Mouse (Mus musculus): ENCODE data around the gene Notch1. TPM values are rescaled to one million over a fixed set of nuclear protein-coding genes. Genes with fewer than 3 reads are reported as not detected.
A peak's percentile ranks its signal among the peaks of the same experiment; 100 is the strongest.

The Notch1 gene
- polyA plus RNA-seq, 1 experiment = 4.5 TPM

DNA sequence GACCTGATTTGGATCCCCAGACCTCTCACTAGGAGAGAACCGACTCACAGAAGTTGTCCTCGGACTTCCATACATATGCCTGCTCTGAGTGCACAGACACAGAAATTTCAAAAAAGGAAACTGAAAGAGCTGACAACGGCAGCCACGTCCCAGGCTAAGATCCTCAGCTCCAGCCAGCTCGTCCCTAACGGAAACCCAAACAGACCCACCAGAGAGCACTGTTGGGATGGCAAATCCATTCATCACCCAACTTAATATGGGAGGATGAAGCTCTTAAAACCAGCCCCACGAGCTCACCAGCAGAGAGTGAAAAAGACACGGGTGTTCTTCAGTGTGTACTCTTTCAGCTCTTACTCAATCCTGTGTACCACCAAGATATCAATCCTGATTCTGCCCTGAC, 17.8 kb downstream of the Notch1 start:
- TF ChIP-seq MYOG (IDR thresholded peaks at IDR 0.05; ENCODE audit: control insufficient read depth, extremely low read depth, insufficient read length) (no peak), CEBPB (IDR thresholded peaks at IDR 0.05; ENCODE audit: low read depth) (no peak), MAX (IDR thresholded peaks at IDR 0.05) (no peak), CTCF (IDR thresholded peaks at IDR 0.05; ENCODE audit: control insufficient read depth, insufficient read depth, insufficient read length) (no peak), FOSL1 (IDR thresholded peaks at IDR 0.05; ENCODE audit: insufficient read depth, low read length, poor library complexity, severe bottlenecking) (no peak), MYOD1 (IDR thresholded peaks at IDR 0.05; ENCODE audit: control insufficient read depth, insufficient read length, low read depth) (no peak), USF1 (IDR thresholded peaks at IDR 0.05; ENCODE audit: low read depth) (no peak)
- no peak overlapping the region for H3K4me3 ChIP-seq (ENCODE audit: insufficient read depth, poor library complexity, severe bottlenecking)
- H3K27me3 ChIP-seq (ENCODE audit: control insufficient read depth, insufficient read depth, insufficient read length) = no peaks in the 10 kb centered on the region
- peaks cover 9% of the 10 kb centered on the region for H3K79me3 ChIP-seq (ENCODE audit: low read depth)
- H3ac ChIP-seq (ENCODE audit: control insufficient read depth, insufficient read length, low read depth) = no peak overlapping the region
- H3K79me2 ChIP-seq (ENCODE audit: control insufficient read depth, insufficient read depth) = peaks cover 45% of the 10 kb centered on the region
- no peaks in the 10 kb centered on the region for H3K36me3 ChIP-seq (ENCODE audit: control insufficient read depth, insufficient read depth)

- Histone ChIP-seq H3K36me3 (ENCODE audit: control insufficient read depth, insufficient read depth) (no peaks in the 10 kb centered on the region), H3K4me3 (ENCODE audit: insufficient read depth, poor library complexity, severe bottlenecking) (no peak overlapping the region), H3K79me2 (ENCODE audit: control insufficient read depth, insufficient read depth) (peaks cover 52% of the 10 kb centered on the region), H3K27me3 (ENCODE audit: control insufficient read depth, insufficient read depth, insufficient read length) (no peaks in the 10 kb centered on the region), H3K79me3 (ENCODE audit: low read depth) (peaks cover 9% of the 10 kb centered on the region), H3ac (ENCODE audit: control insufficient read depth, insufficient read length, low read depth) (no peak overlapping the region)
- TF ChIP-seq FOSL1 (IDR thresholded peaks at IDR 0.05; ENCODE audit: insufficient read depth, low read length, poor library complexity, severe bottlenecking) (no peak), MAX (IDR thresholded peaks at IDR 0.05) (no peak), MYOG (IDR thresholded peaks at IDR 0.05; ENCODE audit: control insufficient read depth, extremely low read depth, insufficient read length) (no peak), MYOD1 (IDR thresholded peaks at IDR 0.05; ENCODE audit: control insufficient read depth, insufficient read length, low read depth) (no peak), USF1 (IDR thresholded peaks at IDR 0.05; ENCODE audit: low read depth) (no peak), CTCF (IDR thresholded peaks at IDR 0.05; ENCODE audit: control insufficient read depth, insufficient read depth, insufficient read length) (no peak), CEBPB (IDR thresholded peaks at IDR 0.05; ENCODE audit: low read depth) (no peak)
Observed at GRCm38 (mm10) chr2:26497861-26498533, 18.5 kb downstream of the Notch1 start.

- H3K79me3 ChIP-seq (ENCODE audit: low read depth) = peaks cover 9% of the 10 kb centered on the region
- H3K79me2 ChIP-seq (ENCODE audit: control insufficient read depth, insufficient read depth) = peaks cover 54% of the 10 kb centered on the region
- no peaks in the 10 kb centered on the region for H3K27me3 ChIP-seq (ENCODE audit: control insufficient read depth, insufficient read depth, insufficient read length)
- H3K4me3 ChIP-seq (ENCODE audit: insufficient read depth, poor library complexity, severe bottlenecking) = no peak overlapping the region
- TF ChIP-seq CTCF (IDR thresholded peaks at IDR 0.05; ENCODE audit: control insufficient read depth, insufficient read depth, insufficient read length) = no peak
- no peak for TF ChIP-seq MYOG (IDR thresholded peaks at IDR 0.05; ENCODE audit: control insufficient read depth, extremely low read depth, insufficient read length)
- TF ChIP-seq CEBPB (IDR thresholded peaks at IDR 0.05; ENCODE audit: low read depth) = peak; percentile 42
- no peak for TF ChIP-seq FOSL1 (IDR thresholded peaks at IDR 0.05; ENCODE audit: insufficient read depth, low read length, poor library complexity, severe bottlenecking)
- TF ChIP-seq MAX (IDR thresholded peaks at IDR 0.05) = no peak
- no peak for TF ChIP-seq USF1 (IDR thresholded peaks at IDR 0.05; ENCODE audit: low read depth)
- TF ChIP-seq MYOD1 (IDR thresholded peaks at IDR 0.05; ENCODE audit: control insufficient read depth, insufficient read length, low read depth) = no peak
- H3ac ChIP-seq (ENCODE audit: control insufficient read depth, insufficient read length, low read depth) = no peak overlapping the region
- H3K36me3 ChIP-seq (ENCODE audit: control insufficient read depth, insufficient read depth) = no peaks in the 10 kb centered on the region
Observed at GRCm38 (mm10) chr2:26496451-26496850, 20.0 kb downstream of the Notch1 start.

DNA sequence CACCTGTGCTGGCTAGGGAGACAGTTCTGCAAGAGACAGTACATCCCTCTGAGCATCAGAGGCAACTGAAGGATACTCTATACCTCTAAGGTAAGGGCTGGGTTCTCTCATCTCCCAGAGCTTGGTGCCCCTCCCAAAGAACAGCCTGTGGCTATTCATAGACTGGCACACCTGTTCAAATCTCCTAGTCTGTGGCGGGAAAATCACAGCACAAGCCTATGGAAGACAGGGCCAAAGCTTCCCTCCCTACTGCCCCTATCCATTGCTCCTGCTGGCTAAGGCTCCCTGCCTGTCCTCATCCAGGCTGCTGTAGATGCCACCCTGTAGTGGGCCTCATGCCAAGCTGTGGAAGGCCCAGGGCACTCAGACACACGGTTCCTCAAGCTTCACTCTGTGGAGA, 20.8 kb downstream of the Notch1 start:
- no peak overlapping the region for H3ac ChIP-seq (ENCODE audit: control insufficient read depth, insufficient read length, low read depth)
- H3K27me3 ChIP-seq (ENCODE audit: control insufficient read depth, insufficient read depth, insufficient read length) = no peaks in the 10 kb centered on the region
- no peaks in the 10 kb centered on the region for H3K36me3 ChIP-seq (ENCODE audit: control insufficient read depth, insufficient read depth)
- TF ChIP-seq MAX (IDR thresholded peaks at IDR 0.05) (no peak), FOSL1 (IDR thresholded peaks at IDR 0.05; ENCODE audit: insufficient read depth, low read length, poor library complexity, severe bottlenecking) (no peak), CEBPB (IDR thresholded peaks at IDR 0.05; ENCODE audit: low read depth) (no peak), MYOD1 (IDR thresholded peaks at IDR 0.05; ENCODE audit: control insufficient read depth, insufficient read length, low read depth) (no peak), CTCF (IDR thresholded peaks at IDR 0.05; ENCODE audit: control insufficient read depth, insufficient read depth, insufficient read length) (no peak), USF1 (IDR thresholded peaks at IDR 0.05; ENCODE audit: low read depth) (no peak), MYOG (IDR thresholded peaks at IDR 0.05; ENCODE audit: control insufficient read depth, extremely low read depth, insufficient read length) (no peak)
- H3K79me3 ChIP-seq (ENCODE audit: low read depth) = peaks cover 6% of the 10 kb centered on the region
- H3K4me3 ChIP-seq (ENCODE audit: insufficient read depth, poor library complexity, severe bottlenecking) = no peak overlapping the region
- peaks cover 50% of the 10 kb centered on the region for H3K79me2 ChIP-seq (ENCODE audit: control insufficient read depth, insufficient read depth)

DNA sequence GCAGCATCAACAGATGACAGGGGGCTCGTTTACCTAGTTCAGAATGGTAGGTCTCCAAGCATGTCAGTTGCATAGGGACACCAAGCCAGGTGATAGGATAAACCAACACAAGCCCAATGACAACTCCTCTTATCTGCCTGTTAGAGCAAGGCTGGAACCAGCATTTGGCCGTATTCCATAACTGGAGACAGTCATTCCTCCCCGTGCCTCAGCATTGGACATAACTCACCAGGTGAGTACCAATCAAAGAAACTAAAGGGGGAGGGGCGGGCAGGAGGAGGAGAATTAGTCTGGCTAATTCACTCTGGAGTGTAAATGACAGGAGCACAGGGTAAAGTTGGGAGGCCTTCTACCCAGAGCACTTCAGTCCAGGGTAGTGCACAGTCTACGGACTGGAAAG, 21.5 kb downstream of the Notch1 start:
- Histone ChIP-seq H3K79me3 (ENCODE audit: low read depth) (peaks cover 6% of the 10 kb centered on the region), H3K79me2 (ENCODE audit: control insufficient read depth, insufficient read depth) (peaks cover 42% of the 10 kb centered on the region), H3K4me3 (ENCODE audit: insufficient read depth, poor library complexity, severe bottlenecking) (no peak overlapping the region), H3K36me3 (ENCODE audit: control insufficient read depth, insufficient read depth) (no peaks in the 10 kb centered on the region), H3K27me3 (ENCODE audit: control insufficient read depth, insufficient read depth, insufficient read length) (no peaks in the 10 kb centered on the region), H3ac (ENCODE audit: control insufficient read depth, insufficient read length, low read depth) (no peak overlapping the region)
- TF ChIP-seq MYOD1 (IDR thresholded peaks at IDR 0.05; ENCODE audit: control insufficient read depth, insufficient read length, low read depth) (no peak), USF1 (IDR thresholded peaks at IDR 0.05; ENCODE audit: low read depth) (no peak), MAX (IDR thresholded peaks at IDR 0.05) (no peak), MYOG (IDR thresholded peaks at IDR 0.05; ENCODE audit: control insufficient read depth, extremely low read depth, insufficient read length) (no peak), CEBPB (IDR thresholded peaks at IDR 0.05; ENCODE audit: low read depth) (no peak), CTCF (IDR thresholded peaks at IDR 0.05; ENCODE audit: control insufficient read depth, insufficient read depth, insufficient read length) (no peak), FOSL1 (IDR thresholded peaks at IDR 0.05; ENCODE audit: insufficient read depth, low read length, poor library complexity, severe bottlenecking) (no peak)
